Mouse (Mus musculus) erythroblast, adult 5-6 weeks (primary cell): ENCODE results near the gene Rbms3. TPM values are rescaled to one million over a fixed set of nuclear protein-coding genes. Genes with fewer than 3 reads are reported as not detected.

Source experiments
- ATAC-seq: replicated peaks from 2 replicates; pipeline ENCODE4 v1.8.0; 2016; ENCODE audit warnings: moderate number of reproducible peaks, mild to moderate bottlenecking, moderate TSS enrichment, inconsistent platforms; ENCODE audit not compliant: poor library complexity, low FRiP score, severe bottlenecking
- total RNA-seq, 2 experiments: library from RNA; stranded (forward) in 1 of 2; stranded (reverse) in 1 of 2; fragments of 150-400 nt in 1 of 2; fragments of 200-764, 138-1000 nt in 1 of 2; gene quantifications; 2 replicates each; pipeline versions ENCODE4 v1.2.3 to v1.2.4; 2015 to 2017; ENCODE audit warnings: low replicate concordance in 2 of 2

Gene Rbms3
- total RNA-seq, 2 experiments from 2014 or later = not detected

DNA sequence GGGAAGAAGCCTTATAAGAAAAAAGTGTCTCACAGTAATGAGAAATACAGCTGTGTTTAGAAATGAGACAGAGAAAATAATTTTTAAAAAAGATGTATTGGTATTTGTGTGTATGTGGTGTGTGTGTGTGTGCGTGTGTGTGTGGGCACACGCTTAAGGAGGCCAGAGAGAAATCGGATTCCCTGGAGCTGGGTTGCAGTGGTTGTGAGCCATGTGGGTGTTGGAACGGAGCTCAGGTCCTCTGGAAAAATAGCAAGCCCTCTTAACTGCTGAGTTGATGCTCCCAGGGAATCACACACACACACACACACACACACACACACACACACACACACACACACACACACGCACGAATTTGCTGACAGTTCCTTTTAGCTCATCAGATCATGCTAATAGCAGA is 900.5 kb downstream of the Rbms3 start:
- ATAC-seq = no peak

DNA sequence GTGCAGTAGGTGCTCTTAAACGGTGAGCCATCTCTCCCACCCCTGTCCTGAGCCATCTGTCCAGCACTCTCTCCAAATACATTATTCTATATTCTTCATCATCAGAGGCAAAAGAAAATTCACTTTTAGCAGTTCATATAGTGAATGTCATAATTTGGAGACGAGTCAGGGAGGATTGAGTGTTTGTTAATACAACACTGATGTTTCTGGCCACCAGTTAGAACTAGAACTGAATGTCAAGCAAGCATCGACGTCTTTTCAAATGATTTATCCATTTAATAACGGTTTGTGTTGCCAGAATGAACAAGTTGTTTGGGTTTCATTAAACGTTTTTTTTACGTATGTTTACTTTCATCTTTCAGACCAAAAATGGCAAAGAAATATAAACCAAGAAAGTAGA is 901.1 kb downstream of the Rbms3 start:
- no peak for ATAC-seq

DNA sequence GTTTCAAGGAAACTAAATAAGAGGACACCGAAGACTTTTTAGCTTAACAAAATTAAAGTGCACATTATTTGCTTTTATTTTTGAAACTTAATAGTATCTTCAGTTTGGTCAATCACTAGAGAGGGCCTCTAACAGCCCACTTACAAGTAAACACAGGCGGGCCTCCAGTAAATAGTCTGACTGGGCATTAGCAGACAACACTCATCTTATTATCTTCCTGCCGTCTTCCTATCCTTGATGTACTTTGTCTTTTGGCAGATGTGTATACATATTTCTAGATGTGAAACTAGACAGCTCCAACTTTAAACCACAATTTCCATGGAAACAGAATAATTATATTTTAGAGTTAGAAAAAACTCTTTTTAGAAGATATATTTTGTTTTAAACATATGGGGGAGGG is 901.6 kb downstream of the Rbms3 start:
- ATAC-seq = no peak

DNA sequence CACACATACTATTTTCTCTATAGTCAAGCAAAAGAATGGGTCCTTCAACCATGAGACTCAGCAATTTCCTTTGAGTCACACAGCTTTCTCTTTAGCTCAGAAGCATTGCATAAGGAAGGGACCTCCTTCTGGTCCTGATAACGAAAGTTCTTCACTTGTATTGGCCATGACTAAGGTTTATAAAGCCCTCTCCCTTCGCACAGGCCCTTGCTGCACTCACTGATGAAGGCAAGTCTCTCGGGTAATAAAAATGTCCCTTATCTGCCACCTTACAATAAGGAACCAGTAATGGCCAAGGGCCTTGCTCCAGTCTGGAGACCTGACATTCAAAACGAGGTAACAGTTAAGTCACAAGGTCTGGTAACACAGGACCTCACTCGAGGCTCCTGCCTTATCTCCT is 905.1 kb downstream of the Rbms3 start:
- ATAC-seq = no peak

DNA sequence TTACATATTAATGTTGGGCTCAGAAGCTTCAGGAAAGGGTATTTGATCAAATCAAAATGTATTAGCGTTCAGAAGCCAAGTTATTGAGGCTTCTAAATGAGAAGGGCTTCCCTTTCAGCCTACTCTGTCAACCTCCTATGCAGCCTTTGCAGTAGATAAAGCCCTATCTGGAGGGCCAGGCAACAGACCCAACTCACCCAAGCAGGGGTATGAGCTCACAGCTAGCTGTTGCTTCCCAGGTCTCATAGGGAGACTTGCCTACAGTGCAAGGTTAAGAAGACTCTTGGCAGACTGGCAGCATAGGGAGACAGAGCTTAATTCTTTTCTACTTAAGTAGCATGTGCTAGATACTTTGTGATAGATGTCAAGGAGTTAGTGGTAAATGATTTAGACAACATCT is 926.6 kb downstream of the Rbms3 start:
- no peak for ATAC-seq

DNA sequence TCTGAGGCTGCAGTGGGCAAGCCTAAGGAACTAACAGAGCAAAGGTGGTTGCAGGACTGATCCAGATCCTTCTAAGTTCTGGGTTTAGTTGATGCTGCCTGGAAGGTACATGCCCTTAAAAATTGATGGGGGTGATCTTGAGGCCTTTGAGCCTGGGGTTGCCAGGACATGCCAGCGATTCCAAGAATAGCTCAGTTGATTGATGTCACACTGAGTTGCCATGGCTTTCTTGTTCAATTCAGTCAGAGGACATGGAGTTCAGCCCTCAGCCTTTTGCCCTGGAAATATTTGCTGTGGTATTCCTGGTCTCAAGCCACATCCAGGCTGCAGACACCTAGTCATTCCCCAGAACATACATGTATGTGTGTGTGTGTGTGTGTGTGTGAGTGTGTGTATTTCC is 927.1 kb downstream of the Rbms3 start:
- ATAC-seq = no peak

- no peak for ATAC-seq
Measured at GRCm38 (mm10) chr9:116701511-116702179, 928.1 kb downstream of the Rbms3 start.

GRCm38 (mm10) chr9:116688615-116689014 is 941.1 kb downstream of the Rbms3 start:
- ATAC-seq = no peak

DNA sequence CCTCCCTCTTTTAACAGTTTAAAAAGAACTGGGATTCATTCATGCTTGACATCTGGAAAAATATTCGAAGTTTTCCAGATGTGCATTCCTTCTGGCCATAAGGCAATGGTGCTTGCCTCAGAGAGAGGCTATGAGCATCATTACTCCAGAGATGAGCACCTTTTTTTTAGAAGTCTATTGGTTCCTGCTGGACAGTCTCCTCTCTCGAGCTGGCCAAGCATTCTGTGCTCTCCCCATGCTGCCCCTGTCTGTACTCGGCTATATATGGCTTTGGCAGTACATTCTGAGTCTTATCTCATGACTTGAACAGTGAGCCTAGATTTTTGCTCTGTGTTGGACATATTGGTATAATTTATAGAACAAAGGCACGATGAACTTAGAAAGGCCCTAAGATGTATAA is 952.6 kb downstream of the Rbms3 start:
- no peak for ATAC-seq

DNA sequence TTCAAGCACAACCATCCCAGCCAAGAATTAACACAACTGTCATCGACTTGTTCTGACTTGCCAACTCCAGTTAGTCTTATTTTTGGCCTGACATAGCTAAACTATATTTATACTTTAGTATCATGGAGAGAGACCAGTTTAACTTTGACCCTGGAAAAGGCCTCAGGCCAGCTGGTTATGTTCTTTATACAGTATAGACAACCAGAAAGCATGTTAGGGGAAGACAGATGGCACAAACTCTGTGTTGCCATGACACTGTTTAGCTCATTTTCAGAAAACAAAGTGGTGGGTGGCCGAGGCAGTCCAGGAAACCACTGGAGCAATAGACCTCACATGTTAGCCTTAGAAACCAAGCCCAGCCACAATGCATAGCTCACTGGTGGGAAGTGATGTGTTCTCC is 953.3 kb downstream of the Rbms3 start:
- no peak for ATAC-seq

GRCm38 (mm10) chr9:116674191-116674590 is 955.5 kb downstream of the Rbms3 start:
- ATAC-seq = no peak

GRCm38 (mm10) chr9:116661026-116661425 is 968.7 kb downstream of the Rbms3 start:
- no peak for ATAC-seq

- ATAC-seq = no peak
Measured at GRCm38 (mm10) chr9:116659936-116660335, 969.8 kb downstream of the Rbms3 start.

GRCm38 (mm10) chr9:116657141-116657540 is 972.6 kb downstream of the Rbms3 start:
- no peak for ATAC-seq

GRCm38 (mm10) chr9:116651414-116651813 is 978.3 kb downstream of the Rbms3 start:
- ATAC-seq = no peak

DNA sequence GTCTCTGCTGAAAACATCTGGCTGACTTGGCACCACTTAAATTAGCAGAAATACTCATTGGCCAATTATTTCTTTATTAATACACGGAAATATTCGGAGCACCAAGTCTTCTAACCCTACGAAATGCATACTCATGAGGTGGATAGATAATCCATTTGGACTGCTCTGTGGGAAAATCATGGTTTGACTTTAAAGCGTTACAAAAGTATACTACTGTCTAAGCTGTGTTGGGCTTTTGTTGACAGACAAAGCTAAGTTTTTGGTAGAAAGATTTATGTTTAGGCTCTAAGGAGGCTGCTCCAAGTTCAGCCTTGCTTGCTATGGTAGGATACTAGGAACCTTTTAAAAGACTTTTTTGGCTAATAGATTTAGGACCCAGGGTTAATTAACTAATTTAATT is 979.8 kb downstream of the Rbms3 start:
- no peak for ATAC-seq

DNA sequence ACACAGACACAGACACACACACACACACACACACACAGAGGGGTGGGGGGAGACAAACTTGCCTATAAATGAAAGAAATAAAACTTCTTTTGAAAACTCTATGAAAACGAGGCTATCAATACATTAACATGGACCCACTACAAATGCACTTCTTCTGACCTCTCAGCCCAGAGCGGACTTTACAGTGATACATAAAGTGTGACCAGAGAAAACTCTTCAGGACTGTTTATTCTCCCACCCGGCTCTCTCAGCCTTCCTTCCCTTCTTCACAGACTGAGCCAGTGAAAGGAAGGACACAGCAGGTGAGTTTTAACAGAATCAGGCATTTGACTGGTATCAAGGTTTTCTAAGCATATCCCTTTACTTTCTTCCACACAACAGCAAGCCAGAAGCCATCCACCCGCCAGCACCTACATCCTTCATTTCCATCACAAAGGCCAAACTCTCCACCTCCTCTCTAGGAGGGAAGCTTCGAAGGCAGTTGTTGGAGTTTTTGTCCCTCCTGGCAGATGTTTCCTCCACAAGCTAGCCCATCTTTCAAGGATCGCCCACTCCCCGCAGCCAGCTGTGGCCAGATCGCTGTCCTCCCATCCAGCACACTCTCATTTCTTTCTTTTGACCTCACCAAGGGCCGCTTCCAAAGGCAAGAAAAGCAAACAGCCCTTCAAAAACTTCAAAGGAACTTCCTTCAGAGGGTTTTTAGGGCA is 980.5 kb downstream of the Rbms3 start:
- no peak for ATAC-seq

- no peak for ATAC-seq
Measured at GRCm38 (mm10) chr9:116644616-116645015, 985.1 kb downstream of the Rbms3 start.

DNA sequence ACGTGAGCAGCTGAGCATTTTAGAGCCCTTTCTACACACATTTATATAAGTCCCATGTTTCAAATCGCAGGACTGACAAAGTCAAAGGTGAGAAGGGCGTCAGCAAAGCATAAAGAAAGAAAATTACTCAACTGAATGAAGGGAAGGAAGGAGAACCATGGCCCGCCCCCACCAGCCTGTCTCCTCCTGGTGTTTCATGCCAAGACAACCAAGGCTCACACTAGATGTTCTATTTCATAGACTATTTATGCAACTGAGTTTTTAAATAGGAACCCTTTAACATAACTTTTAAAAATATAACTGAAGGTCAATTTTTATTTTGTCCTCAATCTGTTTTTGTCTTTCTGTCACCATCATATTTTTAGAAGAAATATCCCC is 989.4 kb downstream of the Rbms3 start:
- no peak for ATAC-seq

DNA sequence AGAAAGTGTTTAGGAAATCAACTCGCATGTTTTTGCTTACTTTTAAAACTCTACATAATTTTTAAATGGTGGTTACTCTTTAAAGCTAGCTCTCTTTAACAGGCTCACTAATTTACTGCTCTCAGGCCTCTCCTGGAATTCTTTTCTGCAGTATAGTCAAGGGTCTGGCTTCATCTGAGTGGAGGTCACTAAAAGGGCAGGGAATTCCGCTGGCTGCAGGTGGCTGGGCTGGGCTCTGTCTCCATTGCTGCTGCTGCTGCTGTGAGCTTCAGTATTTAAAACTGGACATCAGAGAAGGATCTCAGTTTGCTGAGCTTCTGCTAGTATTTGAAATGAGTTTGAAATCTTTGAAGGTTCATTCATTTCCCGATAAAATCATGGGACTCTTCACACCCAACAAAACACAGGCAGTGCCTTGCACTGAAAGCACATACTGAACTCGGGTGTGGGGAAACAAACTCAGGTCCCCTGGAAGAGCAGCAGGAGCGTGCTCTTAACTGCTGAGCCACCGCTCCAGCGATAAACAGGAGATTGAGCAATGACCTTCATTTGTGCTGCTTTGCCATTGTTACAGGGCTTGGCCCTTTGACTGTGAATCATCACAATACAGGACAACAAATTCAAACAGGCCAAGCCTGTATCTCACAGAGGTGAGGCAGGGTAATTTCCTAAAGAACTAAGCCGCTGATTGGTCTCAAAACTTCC is 990.0 kb downstream of the Rbms3 start:
- no peak for ATAC-seq

- ATAC-seq = no peak
Measured at GRCm38 (mm10) chr9:116633786-116634185, 995.9 kb downstream of the Rbms3 start.
